Mouse (Mus musculus): Measurements from ENCODE around the gene Sh3kbp1. TPM values are rescaled to one million over a fixed set of nuclear protein-coding genes. Genes with fewer than 3 reads are reported as not detected.

The Sh3kbp1 gene
- polyA plus RNA-seq, 2 experiments = 26.7 to 49.8 TPM

DNA sequence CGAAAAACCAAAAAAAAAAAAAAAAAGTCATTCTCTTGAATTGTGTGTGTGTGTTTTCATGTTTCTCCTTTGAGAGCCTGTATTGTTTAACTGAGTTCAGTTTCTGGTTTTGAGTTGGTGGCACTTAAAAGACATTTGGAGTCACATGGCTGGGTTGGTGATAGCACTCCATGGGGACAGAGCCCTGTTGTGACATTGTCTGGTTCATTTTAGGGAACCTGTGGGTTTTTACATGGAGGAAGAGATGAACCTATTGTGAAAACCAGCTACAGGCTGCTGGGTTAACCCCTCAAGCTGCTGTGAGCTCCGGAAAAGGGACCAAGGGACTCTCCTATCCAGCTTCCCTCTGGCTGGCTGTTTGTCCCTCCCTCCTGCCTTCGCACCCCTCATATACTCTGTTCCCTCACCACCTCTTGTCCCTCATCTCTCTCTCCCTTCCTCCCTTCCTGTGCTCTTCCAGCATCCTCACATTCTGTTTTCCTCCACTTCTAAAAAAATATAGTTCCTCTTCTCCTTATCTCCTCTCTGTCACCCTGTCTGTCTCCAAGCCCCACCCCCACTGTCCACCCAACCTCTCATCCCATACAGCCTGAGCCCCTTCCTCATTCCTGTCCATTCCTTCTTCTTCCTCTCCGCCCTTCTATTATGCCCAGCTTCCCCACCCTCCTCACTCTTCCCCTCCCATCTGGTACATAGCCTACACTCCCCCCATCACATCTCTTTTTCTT is 11.6 kb downstream of the Sh3kbp1 start:
- Histone ChIP-seq H3K4me1 (ENCODE audit: control insufficient read depth, insufficient read depth, low read length) (no peaks in the 10 kb centered on the region), H3K27me3 (ENCODE audit: control insufficient read depth, insufficient read depth, low read length) (no peaks in the 10 kb centered on the region), H3K27ac (replicated peaks; ENCODE audit: low read depth, low read length) (no peak overlapping the region), H3K9me3 (ENCODE audit: control insufficient read depth, low read length) (no peaks in the 10 kb centered on the region), H3K36me3 (ENCODE audit: control insufficient read depth, insufficient read depth, low read length) (no peaks in the 10 kb centered on the region), H3K9ac (ENCODE audit: low read depth, low read length, severe bottlenecking) (no peak overlapping the region), H3K4me2 (replicated peaks; ENCODE audit: low read depth, low read length, severe bottlenecking) (no peak overlapping the region), H3K4me3 (replicated peaks; ENCODE audit: low read length) (no peak overlapping the region)
- DNase-seq (ENCODE audit: low spot score) (no peak), ATAC-seq (ENCODE audit: low FRiP score, low read depth) (no peak)
- no peak for TF ChIP-seq POLR2A (IDR thresholded peaks at IDR 0.05; ENCODE audit: borderline replicate concordance, extremely low read depth, insufficient read depth, insufficient read length)
- WGBS = 92% methylated on average over 3 of the region's 4 CpGs

DNA sequence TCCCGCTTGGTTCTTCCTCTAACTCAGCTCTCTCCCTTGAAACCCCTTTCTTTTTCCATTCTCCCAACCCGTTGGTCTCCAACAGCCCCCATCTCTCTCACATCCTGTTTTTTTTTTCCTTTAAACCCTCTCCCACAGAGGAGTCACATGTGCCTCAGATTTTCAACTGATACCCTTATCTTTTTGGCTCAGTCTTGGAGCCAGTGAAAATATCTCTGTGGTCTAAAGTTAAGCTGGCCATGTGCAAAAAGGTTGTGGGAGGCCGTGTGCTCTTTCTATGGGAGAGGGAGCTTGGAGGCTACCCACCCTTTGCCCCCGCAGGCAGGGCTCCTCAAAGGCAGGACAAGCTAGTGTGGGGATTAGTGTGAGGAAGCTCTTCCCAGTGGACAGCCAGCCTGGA is 12.9 kb downstream of the Sh3kbp1 start:
- H3K27me3 ChIP-seq (ENCODE audit: control insufficient read depth, insufficient read depth, low read length) = no peaks in the 10 kb centered on the region
- H3K27ac ChIP-seq (replicated peaks; ENCODE audit: low read depth, low read length) = no peak overlapping the region
- ATAC-seq (ENCODE audit: low FRiP score, low read depth) (no peak), DNase-seq (ENCODE audit: low spot score) (no peak)
- no peaks in the 10 kb centered on the region for H3K9me3 ChIP-seq (ENCODE audit: control insufficient read depth, low read length)
- H3K9ac ChIP-seq (ENCODE audit: low read depth, low read length, severe bottlenecking) = no peak overlapping the region
- H3K36me3 ChIP-seq (ENCODE audit: control insufficient read depth, insufficient read depth, low read length) = no peaks in the 10 kb centered on the region
- H3K4me3 ChIP-seq (replicated peaks; ENCODE audit: low read length) = no peak overlapping the region
- H3K4me1 ChIP-seq (ENCODE audit: control insufficient read depth, insufficient read depth, low read length) = no peaks in the 10 kb centered on the region
- TF ChIP-seq POLR2A (IDR thresholded peaks at IDR 0.05; ENCODE audit: borderline replicate concordance, extremely low read depth, insufficient read depth, insufficient read length) = no peak
- no peak overlapping the region for H3K4me2 ChIP-seq (replicated peaks; ENCODE audit: low read depth, low read length, severe bottlenecking)
- WGBS = 79% methylated on average over 4 of the region's 4 CpGs

DNA sequence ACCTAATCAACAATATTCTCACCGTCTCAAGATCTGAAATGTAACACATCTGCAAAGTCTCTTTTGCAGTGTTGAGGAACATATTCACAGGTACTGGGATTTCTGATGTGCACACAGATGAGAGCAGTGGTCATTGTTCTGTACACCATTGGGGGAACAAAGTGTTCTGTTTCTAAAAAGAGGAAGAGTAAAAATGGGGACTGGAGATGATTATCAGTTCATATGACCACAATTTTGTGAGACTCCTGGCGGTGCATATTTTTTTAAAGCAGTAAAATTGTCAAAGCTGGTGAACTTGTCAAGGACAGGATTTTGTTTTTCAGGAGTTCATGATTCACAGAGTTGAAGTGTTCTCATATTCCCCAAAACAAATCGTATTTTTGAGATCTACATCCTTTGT is 18.2 kb downstream of the Sh3kbp1 start:
- H3K4me1 ChIP-seq (ENCODE audit: control insufficient read depth, insufficient read depth, low read length) = no peaks in the 10 kb centered on the region
- 83% methylated on average over 3 of the region's 3 CpGs for WGBS

DNA sequence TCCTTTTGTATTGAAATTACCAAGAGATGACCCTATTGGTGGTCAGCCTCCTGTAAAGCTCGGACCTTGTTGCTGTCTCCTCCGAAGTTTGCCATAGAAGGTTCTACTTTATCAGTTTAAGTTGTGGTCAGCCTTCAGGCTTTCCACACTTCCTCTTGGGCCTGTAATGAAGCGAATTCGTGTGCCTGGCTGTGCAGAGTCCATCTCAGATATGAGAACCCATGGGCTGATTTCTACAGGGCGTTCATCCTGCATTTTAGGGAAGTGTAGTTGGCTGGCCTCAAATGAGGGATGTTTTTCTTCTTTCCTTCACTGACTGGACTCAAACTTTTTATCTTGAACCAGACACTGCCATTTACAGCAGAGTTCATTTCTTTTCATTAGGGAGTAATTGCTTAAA is 20.5 kb downstream of the Sh3kbp1 start:
- Histone ChIP-seq H3K4me1 (ENCODE audit: control insufficient read depth, insufficient read depth, low read length) (no peaks in the 10 kb centered on the region), H3K36me3 (ENCODE audit: control insufficient read depth, insufficient read depth, low read length) (no peaks in the 10 kb centered on the region), H3K4me3 (replicated peaks; ENCODE audit: low read length) (no peak overlapping the region), H3K27me3 (ENCODE audit: control insufficient read depth, insufficient read depth, low read length) (no peaks in the 10 kb centered on the region), H3K9ac (ENCODE audit: low read depth, low read length, severe bottlenecking) (no peak overlapping the region), H3K4me2 (replicated peaks; ENCODE audit: low read depth, low read length, severe bottlenecking) (no peak overlapping the region), H3K9me3 (ENCODE audit: control insufficient read depth, low read length) (no peaks in the 10 kb centered on the region), H3K27ac (replicated peaks; ENCODE audit: low read depth, low read length) (no peak overlapping the region)
- WGBS = 88% methylated on average over 5 of the region's 5 CpGs
- DNase-seq (ENCODE audit: low spot score) = no peak
- TF ChIP-seq POLR2A (IDR thresholded peaks at IDR 0.05; ENCODE audit: borderline replicate concordance, extremely low read depth, insufficient read depth, insufficient read length) = no peak
- no peak for ATAC-seq (ENCODE audit: low FRiP score, low read depth)

More for the DNA sequence above, 18.2 kb downstream of the Sh3kbp1 start:
- no peak overlapping the region for H3K9ac ChIP-seq (ENCODE audit: low read depth, low read length, severe bottlenecking)
- no peak overlapping the region for H3K4me3 ChIP-seq (replicated peaks; ENCODE audit: low read length)
- H3K9me3 ChIP-seq (ENCODE audit: control insufficient read depth, low read length) = no peaks in the 10 kb centered on the region
- no peak overlapping the region for H3K27ac ChIP-seq (replicated peaks; ENCODE audit: low read depth, low read length)
- TF ChIP-seq POLR2A (IDR thresholded peaks at IDR 0.05; ENCODE audit: borderline replicate concordance, extremely low read depth, insufficient read depth, insufficient read length) = no peak
- no peak overlapping the region for H3K4me2 ChIP-seq (replicated peaks; ENCODE audit: low read depth, low read length, severe bottlenecking)
- ATAC-seq (ENCODE audit: low FRiP score, low read depth) = no peak
- no peak for DNase-seq (ENCODE audit: low spot score)
- H3K36me3 ChIP-seq (ENCODE audit: control insufficient read depth, insufficient read depth, low read length) = no peaks in the 10 kb centered on the region
- H3K27me3 ChIP-seq (ENCODE audit: control insufficient read depth, insufficient read depth, low read length) = no peaks in the 10 kb centered on the region

DNA sequence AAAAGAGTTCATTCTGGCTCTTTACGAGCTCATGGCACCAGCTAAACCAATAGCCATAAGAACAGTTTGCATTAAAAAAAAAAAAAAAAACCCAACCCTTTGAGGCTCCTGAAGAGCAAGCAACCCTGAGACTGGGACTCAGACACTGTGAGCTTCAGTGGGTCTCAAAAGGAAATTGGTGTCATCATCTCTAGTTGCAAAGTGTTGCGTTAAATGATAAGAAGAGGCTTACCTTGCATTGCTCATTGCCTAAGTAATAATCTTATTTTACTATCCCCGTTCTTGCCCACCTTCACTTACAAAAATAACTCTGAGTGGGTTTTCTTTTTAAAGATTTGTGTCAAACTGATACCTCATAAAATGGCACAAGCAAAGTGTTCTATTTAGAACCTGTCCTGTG is 21.5 kb downstream of the Sh3kbp1 start:
- 79% methylated on average over 3 of the region's 3 CpGs for WGBS
- no peak for ATAC-seq (ENCODE audit: low FRiP score, low read depth)

More for the DNA sequence above, 21.5 kb downstream of the Sh3kbp1 start:
- Histone ChIP-seq H3K27me3 (ENCODE audit: control insufficient read depth, insufficient read depth, low read length) (no peaks in the 10 kb centered on the region), H3K36me3 (ENCODE audit: control insufficient read depth, insufficient read depth, low read length) (no peaks in the 10 kb centered on the region), H3K9me3 (ENCODE audit: control insufficient read depth, low read length) (no peaks in the 10 kb centered on the region), H3K27ac (replicated peaks; ENCODE audit: low read depth, low read length) (no peak overlapping the region), H3K4me1 (ENCODE audit: control insufficient read depth, insufficient read depth, low read length) (no peaks in the 10 kb centered on the region), H3K4me2 (replicated peaks; ENCODE audit: low read depth, low read length, severe bottlenecking) (no peak overlapping the region), H3K4me3 (replicated peaks; ENCODE audit: low read length) (no peak overlapping the region), H3K9ac (ENCODE audit: low read depth, low read length, severe bottlenecking) (no peak overlapping the region)
- TF ChIP-seq POLR2A (IDR thresholded peaks at IDR 0.05; ENCODE audit: borderline replicate concordance, extremely low read depth, insufficient read depth, insufficient read length) = no peak
- DNase-seq (ENCODE audit: low spot score) = no peak
